Mouse (Mus musculus) right cerebral cortex, postnatal 36 days (tissue): ENCODE measurements at regions not wholly inside any gene's neighbourhood (a gene's known extent, or its start where the extent isn't known, plus 50 kb on each side); places are given as distances from the start of the nearest gene placed in this dataset.
A peak's percentile ranks its signal among the peaks of the same experiment; 100 is the strongest.

Source experiments
- DNase-seq, 2 experiments: peaks; one replicate each; pipeline ENCODE4 v3.0.0; 2022; ENCODE audit warnings: low spot score in 2 of 2, mixed read lengths in 1 of 2

GRCm38 (mm10) chr7:137882876-137883275 is 445.5 kb downstream of the Glrx3 start:
- DNase-seq: no peak

GRCm38 (mm10) chr7:137883701-137884100 is 446.3 kb downstream of the Glrx3 start:
- no peak for DNase-seq

- no peak for DNase-seq
Measured at GRCm38 (mm10) chr7:137885146-137885545, 447.7 kb downstream of the Glrx3 start.

DNA sequence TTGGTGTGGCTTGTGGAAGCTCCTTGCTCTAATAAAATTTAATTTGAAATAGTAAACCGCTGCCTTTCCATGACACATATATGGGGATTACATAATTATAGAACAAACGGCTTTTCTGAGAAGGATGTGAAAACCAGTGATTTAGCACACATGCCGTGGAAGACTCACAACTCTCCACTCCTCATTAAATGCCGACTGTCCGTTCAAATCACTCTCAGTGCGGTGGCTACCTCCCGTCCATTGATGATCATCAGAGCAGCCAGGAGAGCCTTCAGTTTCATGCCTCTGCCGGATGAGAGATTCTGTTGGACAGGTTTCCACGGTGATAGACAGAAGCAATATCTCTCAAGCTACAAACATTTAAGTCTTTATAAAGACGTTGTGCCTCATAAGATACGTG is 451.3 kb downstream of the Glrx3 start:
- DNase-seq: no peak

GRCm38 (mm10) chr7:137906424-137907060 is 469.1 kb downstream of the Glrx3 start:
- no peak for DNase-seq

- DNase-seq: no peak
Measured at GRCm38 (mm10) chr7:137909456-137909855, 472.0 kb downstream of the Glrx3 start.

DNA sequence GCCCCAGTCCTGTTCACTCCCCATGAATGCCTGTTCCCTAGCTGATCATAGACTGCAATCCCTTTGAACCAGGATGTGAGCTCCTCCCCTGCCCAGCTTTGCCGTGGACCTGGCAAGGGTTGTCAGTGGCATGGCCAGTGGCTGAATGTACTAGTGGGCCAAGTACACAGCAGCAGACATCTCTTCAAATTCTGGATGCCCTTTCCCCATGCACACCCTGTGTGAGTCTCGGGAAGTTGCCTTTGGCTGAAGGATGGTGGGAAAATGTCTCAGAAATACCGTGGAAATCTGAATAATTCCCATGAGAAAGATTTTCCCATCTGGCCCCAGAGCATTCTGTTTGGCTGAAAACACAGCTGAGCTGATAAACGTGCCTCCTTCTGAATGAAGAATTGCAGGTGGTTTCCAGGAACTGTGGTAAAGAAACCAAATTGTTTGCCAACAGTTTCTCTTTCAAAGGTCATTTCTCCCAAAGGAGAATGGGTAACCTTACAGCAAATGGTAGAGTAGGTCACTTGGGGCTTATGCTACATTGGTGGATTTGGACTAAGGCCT is 476.2 kb downstream of the Glrx3 start:
- DNase-seq: no peak

GRCm38 (mm10) chr7:137914506-137914905 is 477.1 kb downstream of the Glrx3 start:
- DNase-seq: no peak

GRCm38 (mm10) chr7:137916351-137916750 is 478.9 kb downstream of the Glrx3 start:
- no peak for DNase-seq

DNA sequence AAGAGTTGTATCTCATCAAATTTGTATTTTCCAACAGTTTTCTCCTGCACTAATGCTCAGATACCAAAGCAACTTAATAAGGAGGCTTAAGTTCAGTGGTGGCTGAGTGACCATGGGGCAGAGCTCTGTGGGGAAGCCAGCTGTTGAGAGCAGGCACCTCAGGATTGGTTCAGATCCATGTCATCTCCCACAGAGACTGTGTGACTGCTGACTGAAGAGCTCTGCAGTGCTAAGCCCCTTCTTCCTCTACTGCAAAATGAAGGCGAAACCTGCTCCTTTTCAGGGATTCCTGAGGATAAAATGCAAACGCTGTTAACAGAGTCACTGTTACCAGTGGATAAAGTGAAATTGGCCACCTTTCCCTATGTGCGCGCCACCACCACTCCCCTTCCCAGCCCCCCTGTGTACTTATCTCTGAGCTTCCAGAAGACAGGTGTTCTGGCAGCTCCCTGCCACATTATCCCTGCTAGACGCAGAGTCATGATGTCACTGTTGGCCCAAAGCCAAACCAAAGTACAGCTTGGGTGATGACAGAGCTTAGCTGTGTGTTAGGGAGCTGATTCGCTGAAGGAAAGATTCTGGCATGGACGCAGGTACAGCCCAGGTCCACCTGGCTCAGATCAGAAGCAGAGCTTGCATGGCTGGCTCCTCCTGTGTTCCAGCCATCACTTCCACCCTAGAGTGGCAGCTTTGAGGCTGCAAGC is 472.9 kb downstream of the Tcerg1l start:
- peak; percentile 13 to 30 for DNase-seq

DNA sequence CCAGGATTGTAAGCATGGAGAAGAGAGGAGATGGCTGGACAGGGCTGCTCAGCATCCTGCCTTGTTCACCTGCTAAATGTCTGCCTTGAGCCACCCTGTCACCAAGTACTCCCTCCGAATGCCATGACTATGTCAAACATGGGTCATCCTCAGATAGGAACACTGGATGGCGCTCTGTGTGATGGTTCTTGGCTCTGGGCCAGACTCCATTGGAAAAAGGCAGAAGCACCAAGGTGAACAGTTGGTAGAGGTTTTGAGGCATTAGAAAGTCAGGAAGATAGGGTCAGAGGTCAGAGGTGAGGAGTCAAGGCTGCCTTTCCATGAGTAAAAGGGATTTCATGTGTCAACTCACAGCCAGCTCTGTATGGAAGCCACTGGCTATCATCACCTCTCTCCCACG is 471.9 kb downstream of the Tcerg1l start:
- DNase-seq: no peak

- no peak for DNase-seq
Measured at GRCm38 (mm10) chr7:137927371-137927770, 470.2 kb downstream of the Tcerg1l start.

DNA sequence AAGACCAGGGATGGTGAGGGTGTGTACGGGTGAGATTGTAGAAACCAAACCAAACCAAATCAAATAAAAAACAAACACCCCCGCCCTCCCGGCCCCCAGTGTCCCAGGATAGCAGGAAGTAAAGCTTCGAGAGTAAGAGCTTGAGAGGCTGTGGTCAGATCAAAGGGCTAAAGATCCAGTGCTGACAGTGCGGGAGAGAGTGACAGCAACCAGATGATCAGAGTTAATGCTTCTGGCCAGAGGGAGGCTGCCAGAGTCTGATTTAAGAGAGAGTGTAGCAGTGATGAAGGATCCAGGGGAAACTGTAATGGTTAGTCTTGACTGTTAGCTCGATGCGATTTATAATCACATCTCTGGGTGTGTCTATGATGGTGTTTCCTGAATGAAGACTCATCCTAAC is 467.3 kb downstream of the Tcerg1l start:
- DNase-seq: no peak

GRCm38 (mm10) chr7:137935896-137936295 is 461.6 kb downstream of the Tcerg1l start:
- DNase-seq: no peak

GRCm38 (mm10) chr7:137939116-137939515 is 458.4 kb downstream of the Tcerg1l start:
- DNase-seq: no peak

- DNase-seq: no peak
Measured at GRCm38 (mm10) chr7:137940084-137940483, 457.4 kb downstream of the Tcerg1l start.

GRCm38 (mm10) chr7:137944991-137945390 is 452.5 kb downstream of the Tcerg1l start:
- no peak for DNase-seq

DNA sequence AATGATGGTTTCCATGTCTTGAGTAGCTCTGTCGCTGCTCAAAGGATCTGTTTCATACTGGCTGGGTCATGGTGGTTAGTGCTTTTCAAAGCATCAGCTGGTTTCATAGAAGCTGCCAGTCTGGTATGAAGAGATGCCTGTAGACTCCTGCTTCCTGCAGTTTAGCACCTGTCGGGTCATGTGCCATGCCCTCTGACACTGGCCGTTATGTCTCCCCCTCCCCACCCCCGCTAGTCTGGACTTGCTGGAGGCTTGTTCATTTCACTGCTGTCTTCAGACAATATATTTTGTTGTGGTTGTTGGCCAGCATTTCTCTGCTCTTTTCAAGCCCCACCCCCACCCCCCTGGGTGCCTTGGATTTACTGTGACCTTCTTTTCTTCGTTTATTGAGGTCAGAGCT is 450.1 kb downstream of the Tcerg1l start:
- no peak for DNase-seq

GRCm38 (mm10) chr7:137957354-137957753 is 440.2 kb downstream of the Tcerg1l start:
- DNase-seq: no peak

GRCm38 (mm10) chr7:137957848-137958247 is 439.7 kb downstream of the Tcerg1l start:
- no peak for DNase-seq

DNA sequence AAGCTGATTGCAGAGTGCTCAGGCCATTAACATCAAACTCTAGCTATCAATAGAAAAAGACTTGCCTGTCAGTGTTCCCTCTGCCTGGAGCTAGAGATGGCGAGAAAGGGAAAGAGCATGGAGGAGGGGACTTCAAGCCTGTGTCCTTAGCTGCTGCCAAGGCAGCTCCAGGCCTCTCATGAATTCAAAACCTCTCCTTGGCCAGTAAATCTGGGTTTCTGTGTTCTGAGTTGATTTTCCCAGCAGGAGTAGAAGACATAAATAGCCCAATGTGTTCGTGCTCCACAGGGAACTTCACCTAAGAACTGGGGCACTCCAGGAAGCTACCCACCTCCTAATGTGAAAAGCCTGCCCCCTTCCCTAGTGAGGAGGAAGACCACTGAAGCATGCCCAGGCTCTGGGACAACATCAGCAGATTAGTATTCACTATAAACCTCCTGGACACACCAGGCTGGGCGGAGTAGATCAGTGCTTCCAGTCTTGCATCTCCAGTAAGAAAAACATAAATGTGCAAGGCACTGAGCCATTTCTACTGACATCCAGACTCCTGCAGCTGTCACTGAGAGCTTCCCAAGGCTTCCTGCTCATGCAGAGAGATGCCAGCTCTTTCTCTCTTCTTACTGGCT is 433.9 kb downstream of the Tcerg1l start:
- peak in 1 of 2 experiments; percentile 39 for DNase-seq

DNA sequence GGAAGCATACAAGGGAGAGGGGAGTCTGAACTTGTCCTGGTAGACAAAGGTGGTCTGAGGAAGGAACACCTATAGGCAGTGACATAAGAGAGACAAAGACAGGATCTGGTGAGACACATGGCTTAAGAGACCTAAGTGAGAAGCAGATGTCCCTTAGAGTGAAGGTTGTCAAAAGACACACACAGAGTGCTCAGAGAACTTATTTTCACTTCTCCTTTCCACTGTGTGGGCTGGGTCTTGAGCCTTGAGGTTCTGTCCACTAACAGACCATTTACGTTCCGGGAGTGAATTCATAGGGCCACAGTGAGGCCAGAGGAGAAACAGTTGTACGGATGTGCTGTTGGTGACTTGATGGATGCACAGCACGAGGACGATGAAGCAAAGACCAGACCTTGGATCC is 422.8 kb downstream of the Tcerg1l start:
- no peak for DNase-seq

DNA sequence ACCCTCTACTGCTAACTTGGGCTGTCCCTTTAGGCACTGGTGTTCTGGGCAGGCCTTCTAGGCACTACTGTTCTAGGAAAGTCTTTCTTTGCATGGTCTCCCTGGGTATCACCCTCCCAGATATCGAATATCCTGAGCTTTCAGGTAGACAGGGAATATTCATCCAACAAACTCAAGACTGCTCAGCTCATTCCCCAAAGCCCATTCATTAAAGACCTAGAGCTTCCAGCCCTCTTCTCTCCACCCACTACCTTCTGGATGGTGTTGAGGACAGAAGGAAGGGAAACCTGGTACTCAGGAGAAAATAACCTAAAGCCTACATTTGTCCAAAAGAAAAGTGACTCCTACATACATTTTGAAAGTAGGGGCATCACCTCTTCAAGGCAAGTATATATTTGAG is 420.0 kb downstream of the Tcerg1l start:
- no peak for DNase-seq
